33 mouse cellular contexts compared by ENCODE assay signal in genomic region chr9:70300705-70301104, GRCm38 (mm10).
DNase-seq lines count a peak whose midpoint lies in the region; ATAC-seq and TF ChIP-seq lines count a peak whose summit lies in the region.
"Had no signal": no experiment of that assay in that cellular context is flagged by ENCODE, and none has a peak within 500 bp of the region (broad histone marks: within the 10 kb centered on the region; RNA-seq: fewer than 3 reads in every experiment).

No protein-coding gene starts in this region.

- no peak for TF ChIP-seq POLR2A in kidney, adult 2 months (IDR thresholded peaks at IDR 0.05; ENCODE audit: low read depth, low read length)

- 0 out of 2 replicates have a peak, but pooled peaks have one; percentile 12 for TF ChIP-seq CTCF in kidney, adult 2 months (conservative IDR thresholded peaks at IDR 0.05; ENCODE audit: insufficient read depth, insufficient read length, low read depth, low read length)
- TF ChIP-seq CTCF in lung, postnatal 0 days (IDR thresholded peaks at IDR 0.05) = peak; percentile 43

- no peak overlapping the region for H3K4me2 ChIP-seq in kidney, embryonic 14.5 days (replicated peaks; ENCODE audit: low read depth, low read length)
- H3K4me2 ChIP-seq in lung, postnatal 0 days (replicated peaks; ENCODE audit: low read depth, low read length) = no peak overlapping the region
- H3K4me2 ChIP-seq in stomach, embryonic 16.5 days (ENCODE audit: low read depth, low read length) = no peak overlapping the region
- H3K4me2 ChIP-seq: embryonic facial prominence, embryonic 13.5 days; hindbrain, embryonic 13.5 days; limb, embryonic 13.5 days; midbrain, embryonic 12.5 days had no signal

- no peak overlapping the region for H3K4me3 ChIP-seq in kidney, adult 2 months (ENCODE audit: insufficient read depth, low read depth, low read length)
- no peak overlapping the region for H3K4me3 ChIP-seq in kidney, embryonic 14.5 days (ENCODE audit: low read length)
- H3K4me3 ChIP-seq in lung, postnatal 0 days (ENCODE audit: low read depth, low read length) = no peak overlapping the region
- no peak overlapping the region for H3K4me3 ChIP-seq in stomach, embryonic 16.5 days (replicated peaks; ENCODE audit: low read length)
- H3K4me3 ChIP-seq: embryonic facial prominence, embryonic 13.5 days; erythroblast, embryonic 14.5 days; heart, embryonic 10.5 days; hindbrain, embryonic 13.5 days; left cerebral cortex, adult 2 months; limb, embryonic 13.5 days; megakaryocyte, embryonic 14.5 days; midbrain, embryonic 12.5 days had no signal

- 0 out of 2 replicates have a peak, but pooled peaks cover 4% of the 10 kb centered on the region for H3K9me3 ChIP-seq in kidney, embryonic 14.5 days (ENCODE audit: control insufficient read depth, low read length)
- no peaks in the 10 kb centered on the region for H3K9me3 ChIP-seq in lung, postnatal 0 days (ENCODE audit: low read length)
- H3K9me3 ChIP-seq in stomach, embryonic 16.5 days (replicated peaks; ENCODE audit: control insufficient read depth, low read length) = no peaks in the 10 kb centered on the region
- H3K9me3 ChIP-seq: heart, embryonic 10.5 days; hindbrain, embryonic 13.5 days; midbrain, embryonic 12.5 days had no signal

- H3K4me1 ChIP-seq in kidney, adult 2 months (ENCODE audit: control insufficient read depth, insufficient read depth, low read length) = no peaks in the 10 kb centered on the region
- no peaks in the 10 kb centered on the region for H3K4me1 ChIP-seq in kidney, embryonic 14.5 days (ENCODE audit: control insufficient read depth, insufficient read depth, low read length)
- H3K4me1 ChIP-seq in lung, postnatal 0 days (ENCODE audit: insufficient read depth, low read depth, low read length) = no peaks in the 10 kb centered on the region
- no peaks in the 10 kb centered on the region for H3K4me1 ChIP-seq in stomach, embryonic 16.5 days (ENCODE audit: control insufficient read depth, insufficient read depth, low read length)
- H3K4me1 ChIP-seq: heart, embryonic 10.5 days had no signal

- no peak overlapping the region for H3K27ac ChIP-seq in kidney, adult 2 months (ENCODE audit: insufficient read depth, low read depth, low read length)
- H3K27ac ChIP-seq in kidney, embryonic 14.5 days (ENCODE audit: low read depth, low read length) = no peak overlapping the region
- H3K27ac ChIP-seq in lung, postnatal 0 days (ENCODE audit: low read length) = no peak overlapping the region
- peak overlapping the region; percentile 84 for H3K27ac ChIP-seq in stomach, embryonic 16.5 days (ENCODE audit: low read length)
- H3K27ac ChIP-seq: heart, embryonic 10.5 days; hindbrain, embryonic 13.5 days; kidney, postnatal 0 days; left cerebral cortex, adult 2 months; limb, embryonic 13.5 days; liver, embryonic 14.5 days; midbrain, embryonic 12.5 days had no signal

- DNase-seq in kidney, adult 2 months = no peak
- DNase-seq in lung, postnatal 0 days (ENCODE audit: low spot score) = no peak
- DNase-seq in lung, postnatal 10 days = no peak
- DNase-seq in R1 (ENCODE audit: low read depth, low spot score) = peak; percentile 60
- DNase-seq in frontal cortex, postnatal 36 days (ENCODE audit: low spot score in 2 of 2) = no peak
- DNase-seq in thymus, postnatal 0 days (ENCODE audit: low spot score) = no peak
- DNase-seq: adrenal gland, postnatal 25 days; B cell, adult 2 months; cerebellum, adult 11-12 months; cerebellum, adult 9-11 months; embryo, embryonic 11 days; gastrocnemius, postnatal 14 days; heart, postnatal 36 days; kidney, adult 11 months; kidney, postnatal 4 days; lung, adult 2 months; lung, postnatal 4 days; thymus, adult 2 months; thymus, postnatal 4 days had no signal

- H3K27me3 ChIP-seq in kidney, adult 2 months (replicated peaks; ENCODE audit: control insufficient read depth, insufficient read depth, low read length) = no peaks in the 10 kb centered on the region
- H3K27me3 ChIP-seq in kidney, embryonic 14.5 days (ENCODE audit: control insufficient read depth, insufficient read depth, low read length) = no peaks in the 10 kb centered on the region
- H3K27me3 ChIP-seq in lung, postnatal 0 days (replicated peaks; ENCODE audit: insufficient read depth, low read length) = no peaks in the 10 kb centered on the region
- H3K27me3 ChIP-seq in stomach, embryonic 16.5 days (ENCODE audit: control insufficient read depth, insufficient read depth, low read length) = no peaks in the 10 kb centered on the region
- H3K27me3 ChIP-seq: embryonic facial prominence, embryonic 13.5 days; hindbrain, embryonic 13.5 days; limb, embryonic 13.5 days; megakaryocyte, embryonic 14.5 days; midbrain, embryonic 12.5 days; Patski had no signal

- TF ChIP-seq EP300 in lung, postnatal 0 days (IDR thresholded peaks at IDR 0.05) = no peak

- H3K36me3 ChIP-seq in kidney, adult 2 months (ENCODE audit: control insufficient read depth, insufficient read depth, low read length) = peaks cover 4% of the 10 kb centered on the region; the same call in 1 of the 2 replicates
- H3K36me3 ChIP-seq in kidney, embryonic 14.5 days (ENCODE audit: control insufficient read depth, insufficient read depth, low read length) = peaks cover 3% of the 10 kb centered on the region; the same call in 1 of the 2 replicates
- peaks cover 6% of the 10 kb centered on the region; the same call in 1 of the 2 replicates for H3K36me3 ChIP-seq in lung, postnatal 0 days (ENCODE audit: insufficient read depth, low read length)
- H3K36me3 ChIP-seq in stomach, embryonic 16.5 days (ENCODE audit: control insufficient read depth, insufficient read depth, low read length) = no peaks in the 10 kb centered on the region

- H3K9ac ChIP-seq in kidney, embryonic 14.5 days (ENCODE audit: low read depth, low read length) = no peak overlapping the region
- no peak overlapping the region for H3K9ac ChIP-seq in lung, postnatal 0 days (replicated peaks; ENCODE audit: low read depth)
- no peak overlapping the region for H3K9ac ChIP-seq in stomach, embryonic 16.5 days (ENCODE audit: low read length)
- H3K9ac ChIP-seq: embryonic facial prominence, embryonic 13.5 days; hindbrain, embryonic 13.5 days; limb, embryonic 13.5 days; liver, embryonic 14.5 days; midbrain, embryonic 12.5 days had no signal

- ATAC-seq in kidney, embryonic 14.5 days (ENCODE audit: low FRiP score, low TSS enrichment) = no peak
- ATAC-seq in lung, postnatal 0 days = no peak
- ATAC-seq in stomach, embryonic 16.5 days (ENCODE audit: insufficient read depth, low FRiP score) = no peak
- ATAC-seq: forebrain, embryonic 16.5 days; Patski had no signal

- 96% methylated on average over 5 of the region's 5 CpGs for WGBS in kidney, adult 2 months
- WGBS in kidney, embryonic 14.5 days = 90% methylated on average over 5 of the region's 5 CpGs
- WGBS in lung, postnatal 0 days = 97% methylated on average over 5 of the region's 5 CpGs
- WGBS in stomach, embryonic 16.5 days = 88% methylated on average over 5 of the region's 5 CpGs
